Mouse (Mus musculus): ENCODE data around the gene Zfp536.

DNA sequence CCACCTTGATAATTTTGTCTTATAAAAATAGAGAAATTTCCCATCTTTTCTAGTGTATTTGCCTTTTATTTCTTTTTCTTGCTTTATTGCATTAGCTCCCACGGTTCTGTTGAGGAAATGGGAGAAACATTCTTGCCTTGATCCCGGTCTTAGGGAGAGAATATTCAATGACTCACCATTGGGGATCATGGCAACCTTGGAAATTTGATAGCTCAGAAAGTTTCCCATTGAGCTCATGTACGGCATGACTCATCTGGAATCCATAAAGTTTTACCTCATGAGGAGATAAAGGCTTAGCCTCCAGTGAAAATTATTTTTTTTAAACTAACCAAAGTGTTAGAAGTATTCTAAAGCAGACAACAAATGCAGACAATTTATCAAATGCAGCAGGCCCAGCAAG lies 27.7 kb upstream of the Zfp536 start:
- no peak for TF ChIP-seq IRF4 (IDR thresholded peaks at IDR 0.05; ENCODE audit: low read depth, low read length)
- no peak for TF ChIP-seq UBTF (IDR thresholded peaks at IDR 0.05; ENCODE audit: low read depth, low read length)
- TF ChIP-seq SIN3A (IDR thresholded peaks at IDR 0.05; ENCODE audit: low read length): no peak
- no peak for TF ChIP-seq POLR2A (IDR thresholded peaks at IDR 0.05; ENCODE audit: low read depth, low read length)
- no peak for TF ChIP-seq CTCF (conservative IDR thresholded peaks at IDR 0.05 in 1 of 2, IDR thresholded peaks at IDR 0.05 in 1 of 2; ENCODE audit: low read depth in 2 of 2, low read length in 2 of 2)
- TF ChIP-seq CHD1 (IDR thresholded peaks at IDR 0.05; ENCODE audit: low read depth, low read length): no peak
- no peak for TF ChIP-seq POLR2AphosphoS2 (IDR thresholded peaks at IDR 0.05; ENCODE audit: low read depth, low read length)

Measured in CH12.LX (cell line).